Mouse (Mus musculus) thymus, postnatal 4 days (tissue): ENCODE data around the gene Prss53.
"Not testable (repeated sequence)": the region's sequence is repeated elsewhere in the genome, so short reads cannot be mapped to it uniquely, and the experiment has no call there.

Source experiments
- DNase-seq: peaks from one replicate; pipeline ENCODE4 v3.0.0; 2021

The Prss53 gene

DNA sequence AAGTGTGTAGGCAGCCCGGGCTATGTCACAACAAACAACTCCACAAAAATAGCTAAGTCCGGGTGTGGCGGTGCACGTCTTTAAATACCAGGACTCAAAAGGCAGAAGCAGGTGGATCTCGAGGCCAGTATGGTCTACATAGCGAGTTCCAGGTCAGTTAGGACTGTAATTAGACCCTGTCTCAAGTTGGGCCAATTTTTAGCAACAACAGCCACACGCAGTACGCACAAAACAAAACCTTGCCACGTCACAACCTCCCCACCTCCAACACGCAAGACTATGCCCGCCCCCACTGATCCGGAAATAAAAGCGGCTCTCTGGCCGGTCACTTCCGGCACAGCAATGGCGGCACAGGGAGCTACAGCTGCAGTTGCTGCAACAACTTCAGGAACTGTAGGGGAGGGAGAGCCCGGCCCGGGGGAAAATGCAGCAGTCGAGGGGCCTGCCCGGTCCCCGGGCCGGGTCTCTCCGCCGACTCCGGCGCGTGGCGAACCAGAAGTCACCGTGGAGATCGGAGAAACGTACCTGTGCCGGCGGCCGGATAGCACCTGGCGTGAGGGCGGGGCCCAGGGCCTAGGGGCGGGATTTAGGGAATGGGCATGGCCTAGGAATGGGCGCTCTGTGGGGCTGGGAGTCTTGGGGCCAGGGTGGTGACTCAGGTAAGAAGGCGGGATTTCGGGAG is 21.6 kb upstream of the Prss53 start, which contains the start of gene Kat8:
Gene Kat8 (plus strand): TSS at position 327 of the 682 bp plus-strand sequence.
- peak; percentile 85 for DNase-seq

GRCm38 (mm10) chr7:127908656-127909055 is 17.9 kb upstream of the Prss53 start:
- DNase-seq, result no peak

DNA sequence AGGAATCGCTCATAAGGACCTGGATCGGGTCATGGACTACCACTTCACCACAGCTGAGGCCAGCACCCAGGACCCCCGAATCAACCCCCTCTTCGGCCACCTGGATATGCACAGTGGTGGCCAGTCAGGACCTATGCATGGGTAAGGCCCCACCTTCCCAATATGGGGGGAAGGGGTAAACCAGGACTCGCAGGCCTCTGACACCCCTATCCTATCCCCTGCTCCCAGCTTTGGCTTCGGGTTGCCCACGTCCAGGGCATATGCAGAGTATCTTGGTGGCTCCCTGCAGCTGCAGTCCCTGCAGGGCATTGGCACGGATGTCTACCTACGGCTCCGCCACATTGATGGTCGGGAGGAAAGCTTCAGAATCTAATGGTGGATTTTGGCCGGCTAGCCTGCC is 17.2 kb upstream of the Prss53 start:
- DNase-seq, result no peak

DNA sequence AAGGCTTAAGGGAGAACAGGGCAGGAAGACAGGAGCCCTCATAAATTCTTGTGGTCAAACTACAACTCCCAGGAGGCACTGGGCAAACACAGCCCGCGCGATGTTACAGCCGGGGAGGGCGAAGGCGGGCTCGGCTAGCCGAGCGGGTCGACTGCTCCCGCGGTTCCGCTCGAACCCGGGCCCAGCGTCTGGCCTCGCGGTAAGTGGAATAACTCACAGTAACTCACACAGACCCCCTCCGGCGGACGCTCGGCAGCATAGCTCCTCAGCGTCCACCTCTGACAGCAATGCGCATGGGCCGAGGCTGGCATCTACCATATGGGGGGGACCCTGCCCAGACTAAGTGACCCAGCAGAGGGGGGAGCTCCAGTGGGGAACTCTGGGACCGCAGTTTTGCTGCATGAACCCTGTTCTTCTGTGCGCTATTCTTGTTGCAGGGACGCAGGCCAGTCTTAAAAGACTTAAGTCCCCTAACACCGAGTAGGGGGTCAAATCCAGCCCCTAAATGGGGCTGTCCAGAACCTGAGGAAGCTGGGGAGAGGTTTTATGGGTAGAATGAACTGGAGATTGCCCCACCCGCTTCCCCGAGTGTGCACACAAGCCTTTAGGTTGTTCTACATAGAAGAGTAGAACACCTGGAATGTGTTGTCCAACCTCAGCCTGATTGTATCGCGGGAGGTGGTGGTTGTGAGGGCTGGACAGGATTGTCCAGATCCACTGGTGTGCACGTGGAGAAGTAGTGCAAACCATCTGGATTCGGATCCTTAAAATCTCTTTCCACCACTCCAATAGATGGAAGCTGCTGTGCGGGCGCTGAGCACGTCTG is 13.4 kb upstream of the Prss53 start, which contains the start of gene Bckdk:
Gene Bckdk (plus strand): TSS at position 112 of the 826 bp plus-strand sequence.
- DNase-seq, result peak; percentile 81

- DNase-seq, result no peak
These were observed 11.0 kb upstream of the Prss53 start for GRCm38 (mm10) chr7:127901772-127902171.

DNA sequence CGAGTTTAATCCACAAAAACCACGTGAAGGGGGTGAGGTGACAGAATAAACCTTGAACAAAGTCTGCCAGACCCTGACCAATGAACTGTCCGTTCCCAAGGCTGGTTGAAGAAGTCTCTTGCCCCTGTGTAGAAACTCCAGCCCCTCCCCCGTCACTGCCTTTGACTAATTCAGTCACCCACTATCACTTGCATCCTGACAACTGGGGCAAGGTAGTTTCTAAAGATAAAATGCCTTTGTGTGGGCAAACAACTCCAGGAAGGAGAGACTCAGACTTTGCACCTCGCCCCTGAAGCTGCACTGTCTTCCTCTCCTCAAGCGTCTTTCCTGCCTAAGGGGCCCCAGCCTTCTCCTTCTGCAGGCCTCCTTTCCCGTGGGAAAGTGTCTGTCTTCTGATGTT is 9.2 kb upstream of the Prss53 start:
- peak; percentile 44 for DNase-seq

- DNase-seq, result peak; percentile 79
These were observed 7.6 kb upstream of the Prss53 start for GRCm38 (mm10) chr7:127898179-127898956.

DNA sequence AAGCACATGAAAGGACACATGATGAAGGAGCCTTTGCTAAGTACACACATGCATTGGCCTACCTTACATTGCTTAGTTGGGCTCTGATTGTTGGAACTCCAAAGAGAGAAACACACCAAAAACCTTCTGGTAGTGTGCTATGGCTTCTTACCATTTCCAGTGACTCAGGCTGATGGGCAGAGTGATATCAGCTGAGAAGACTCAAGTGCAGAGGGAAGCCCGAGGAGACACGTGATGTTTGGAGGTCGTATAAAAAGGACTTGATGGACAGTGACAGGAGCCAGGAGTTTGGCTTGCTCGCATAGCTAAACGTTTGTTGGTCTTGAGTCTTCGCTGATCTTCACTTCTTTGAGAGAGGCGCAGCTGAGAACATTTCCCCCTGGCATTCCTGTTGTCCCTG is 6.8 kb upstream of the Prss53 start:
- DNase-seq, result no peak

DNA sequence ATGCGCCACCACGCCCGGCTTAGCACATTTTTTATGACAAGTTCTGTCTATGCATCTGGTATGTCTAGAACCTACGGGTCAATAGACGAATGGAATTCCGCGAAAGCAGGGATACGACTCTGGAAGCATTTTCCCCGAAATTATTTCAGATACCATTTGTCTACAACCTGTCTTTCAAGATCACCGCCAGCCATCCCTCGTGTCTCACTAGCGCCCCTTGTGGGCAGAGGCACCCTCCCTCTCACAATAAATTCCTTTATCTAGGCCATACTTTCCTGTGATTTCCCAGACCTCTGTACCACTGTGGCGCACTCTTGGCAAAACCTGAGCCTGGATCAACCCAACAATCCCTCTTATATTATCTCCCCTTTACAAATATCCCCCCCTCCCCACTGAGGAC is 5.6 kb upstream of the Prss53 start:
- DNase-seq, result peak; percentile 90

DNA sequence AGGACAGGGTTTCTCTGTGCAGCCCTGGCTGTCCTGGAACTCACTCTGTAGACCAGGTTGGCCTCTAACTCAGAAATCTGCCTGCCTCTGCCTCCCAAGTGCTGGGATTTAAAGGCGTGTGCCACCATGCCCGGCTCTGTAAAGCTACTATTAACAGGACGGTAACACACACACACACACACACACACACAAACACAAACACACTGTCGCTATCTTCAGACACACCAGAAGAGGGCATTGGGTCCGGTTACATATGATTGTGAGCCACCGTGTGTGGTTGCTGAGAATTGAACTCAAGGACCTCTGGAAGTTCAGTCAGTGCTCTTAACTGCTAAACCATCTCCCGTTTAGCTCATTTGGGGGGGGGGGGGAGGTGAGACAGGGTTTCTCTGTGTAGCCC is 5.1 kb upstream of the Prss53 start:
- not testable (repeated sequence) for DNase-seq

- DNase-seq, result peak; percentile 91
These were observed 4.7 kb upstream of the Prss53 start, which contains the start of the genes Gm21974 and Vkorc1 for GRCm38 (mm10) chr7:127895442-127895841. Gene Gm21974 (minus strand): TSS chr7:127895454. Gene Vkorc1 (minus strand): TSS chr7:127895617.

DNA sequence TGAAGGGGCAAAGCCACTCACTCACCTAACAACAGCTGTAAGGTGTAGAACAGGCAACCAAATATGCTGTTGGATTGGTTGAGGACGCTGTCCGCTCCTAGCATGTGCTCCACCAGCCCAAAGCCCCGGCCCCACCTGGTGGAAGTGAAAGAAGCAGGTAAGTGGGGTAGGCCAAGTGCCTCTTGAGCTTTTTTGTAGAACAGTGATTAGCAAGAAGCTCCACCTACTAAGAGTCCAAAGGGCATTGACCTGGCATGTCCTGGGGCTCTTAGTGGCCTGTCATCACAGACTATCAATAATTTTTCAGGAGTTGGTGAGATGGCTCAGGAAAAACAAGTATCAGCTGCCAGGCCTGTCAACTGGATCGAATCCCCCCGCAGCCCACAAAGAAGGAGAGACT is 3.7 kb upstream of the Prss53 start:
- no peak for DNase-seq

- no peak for DNase-seq
These were observed 1.9 kb downstream of the Prss53 start for GRCm38 (mm10) chr7:127888821-127889220.

DNA sequence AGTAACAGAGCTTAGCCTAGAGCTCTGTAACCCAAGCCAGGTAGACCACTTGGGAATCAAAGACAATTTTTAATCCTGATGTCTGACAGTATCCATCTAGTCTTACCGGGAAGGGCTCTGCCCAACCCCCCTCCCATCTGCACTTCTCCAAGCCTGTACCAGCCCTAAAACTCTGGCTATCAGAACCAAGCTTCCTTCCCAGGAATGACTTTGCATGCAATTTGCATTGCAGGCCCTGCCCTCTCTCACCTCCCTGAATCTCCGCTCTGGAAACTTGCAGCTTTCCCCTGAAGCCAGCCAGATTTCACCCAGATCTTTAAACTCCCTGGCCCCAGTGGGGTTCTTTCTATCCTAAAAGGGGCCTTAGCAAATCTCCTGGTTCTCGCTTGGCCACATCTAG is 3.0 kb downstream of the Prss53 start:
- no peak for DNase-seq

- no peak for DNase-seq
These were observed 3.6 kb downstream of the Prss53 start for GRCm38 (mm10) chr7:127887191-127887590.

DNA sequence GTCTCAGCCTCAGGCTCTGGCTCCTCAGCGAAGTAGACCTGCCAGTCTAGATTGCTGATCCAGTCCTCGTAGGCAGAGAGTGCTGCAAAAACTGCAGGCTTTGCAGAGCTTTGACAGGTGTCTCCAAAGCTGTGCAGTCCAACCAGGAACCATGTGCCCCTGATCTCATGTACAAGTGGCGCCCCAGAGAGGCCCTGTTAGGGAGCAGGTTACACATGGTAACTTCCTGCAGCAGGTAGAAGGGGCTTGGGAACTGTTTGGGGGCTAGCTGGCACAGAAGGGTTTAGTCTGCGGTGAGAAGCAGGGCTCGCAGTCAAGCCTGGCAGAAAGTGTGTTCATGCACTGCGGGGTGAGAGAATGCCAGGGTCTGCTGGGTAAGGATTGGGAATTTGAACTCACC is 4.2 kb downstream of the Prss53 start:
- no peak for DNase-seq

- DNase-seq, result no peak
These were observed 4.8 kb downstream of the Prss53 start for GRCm38 (mm10) chr7:127885951-127886350.

- DNase-seq, result no peak
These were observed 10.3 kb downstream of the Prss53 start for GRCm38 (mm10) chr7:127880431-127880830.

- DNase-seq, result no peak
These were observed 11.5 kb downstream of the Prss53 start for GRCm38 (mm10) chr7:127879301-127879700.

- DNase-seq, result peak; percentile 90
These were observed 14.1 kb downstream of the Prss53 start, which contains the start of gene Zfp668 for GRCm38 (mm10) chr7:127876467-127877348. Gene Zfp668 (minus strand): TSS chr7:127876828.

- DNase-seq, result peak; percentile 82
These were observed 14.7 kb downstream of the Prss53 start, which contains the start of gene Zfp646 for GRCm38 (mm10) chr7:127876041-127876466. Gene Zfp646 (plus strand): TSS chr7:127876221.

DNA sequence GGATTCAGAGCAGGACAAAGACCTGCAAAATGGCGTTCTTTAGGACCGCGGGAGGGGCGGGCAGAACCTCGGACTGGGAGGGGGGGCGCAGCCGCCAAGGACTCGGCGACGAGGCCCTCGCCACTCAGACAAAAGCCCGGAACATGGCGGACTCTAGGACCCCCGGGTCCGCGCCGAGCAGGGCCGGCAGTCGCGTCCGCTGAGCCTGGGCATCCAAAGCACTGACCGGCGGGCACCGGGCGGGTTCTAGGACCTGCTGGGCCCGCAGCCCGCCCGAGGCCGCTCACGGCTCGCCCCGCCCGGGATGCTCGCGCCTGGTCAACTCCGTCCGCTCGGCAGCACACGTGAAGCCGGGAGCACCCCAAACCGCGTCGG is 15.2 kb downstream of the Prss53 start:
- DNase-seq, result peak; percentile 92
